Mouse (Mus musculus): Measurements from ENCODE around the gene Gcgr. TPM values are rescaled to one million over a fixed set of nuclear protein-coding genes. Genes with fewer than 3 reads are reported as not detected.

The Gcgr gene
- total RNA-seq, 1 experiment = 0.40 TPM

DNA sequence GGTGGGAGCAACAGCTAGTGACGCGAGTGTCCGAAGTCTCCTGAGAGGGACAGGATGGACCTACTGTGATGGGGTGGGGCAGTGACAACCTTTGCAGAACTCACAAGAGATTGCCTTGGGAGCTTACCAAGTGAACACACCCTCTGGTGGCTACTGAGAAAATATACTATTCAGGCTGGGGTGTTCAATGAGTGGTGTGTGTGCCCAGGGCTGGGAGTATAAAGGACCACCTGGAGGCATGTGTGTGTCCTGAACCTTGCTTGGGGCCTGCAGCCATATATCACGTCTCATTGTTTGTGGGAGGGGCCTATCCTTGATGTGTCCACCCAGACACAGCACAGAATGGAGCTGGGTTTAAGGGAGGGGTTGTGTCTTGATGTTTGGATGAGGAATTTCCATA, 42.0 kb upstream of the Gcgr start:
- Histone ChIP-seq H3K4me1 (ENCODE audit: control insufficient read depth in 2 of 2, insufficient read depth in 2 of 2, low read length in 2 of 2, poor library complexity in 1 of 2) (peaks cover 6 to 17% of the 10 kb centered on the region in 2 experiments; a peak in 2 of 4 replicates), H3K9ac (ENCODE audit: insufficient read depth, low read depth, low read length, poor library complexity, severe bottlenecking) (no peak overlapping the region), H3K4me3 (ENCODE audit: insufficient read depth in 1 of 2, low read depth in 1 of 2, low read length in 2 of 2, poor library complexity in 1 of 2, severe bottlenecking in 1 of 2) (no peak overlapping the region), H3K27ac (ENCODE audit: insufficient read depth, low read depth, low read length, poor library complexity, severe bottlenecking) (no peak overlapping the region), H3K9me3 (ENCODE audit: control insufficient read depth, insufficient read depth, low read depth, low read length) (no peaks in the 10 kb centered on the region), H3K36me3 (ENCODE audit: control insufficient read depth, insufficient read depth, low read length, poor library complexity, severe bottlenecking) (peaks cover 34% of the 10 kb centered on the region)
- no peak for TF ChIP-seq ZC3H11A (IDR thresholded peaks at IDR 0.05; ENCODE audit: borderline replicate concordance, low read depth, low read length)
- TF ChIP-seq MAFK (IDR thresholded peaks at IDR 0.05; ENCODE audit: insufficient read depth, low read depth, low read length) = no peak
- no peak for TF ChIP-seq HCFC1 (IDR thresholded peaks at IDR 0.05; ENCODE audit: borderline replicate concordance, insufficient read depth, low read length)
- no peak for TF ChIP-seq ZNF384 (IDR thresholded peaks at IDR 0.05; ENCODE audit: low read depth, low read length)
- no peak for TF ChIP-seq CHD2 (IDR thresholded peaks at IDR 0.05; ENCODE audit: low read depth, low read length)
- no peak for DNase-seq (ENCODE audit: low read depth, low spot score)
- in situ Hi-C loops (cut with MboI; ENCODE audit: low sequenced_read_pairs in 2 of 2, unreplicated experiment in 2 of 2) = no loop called here

DNA sequence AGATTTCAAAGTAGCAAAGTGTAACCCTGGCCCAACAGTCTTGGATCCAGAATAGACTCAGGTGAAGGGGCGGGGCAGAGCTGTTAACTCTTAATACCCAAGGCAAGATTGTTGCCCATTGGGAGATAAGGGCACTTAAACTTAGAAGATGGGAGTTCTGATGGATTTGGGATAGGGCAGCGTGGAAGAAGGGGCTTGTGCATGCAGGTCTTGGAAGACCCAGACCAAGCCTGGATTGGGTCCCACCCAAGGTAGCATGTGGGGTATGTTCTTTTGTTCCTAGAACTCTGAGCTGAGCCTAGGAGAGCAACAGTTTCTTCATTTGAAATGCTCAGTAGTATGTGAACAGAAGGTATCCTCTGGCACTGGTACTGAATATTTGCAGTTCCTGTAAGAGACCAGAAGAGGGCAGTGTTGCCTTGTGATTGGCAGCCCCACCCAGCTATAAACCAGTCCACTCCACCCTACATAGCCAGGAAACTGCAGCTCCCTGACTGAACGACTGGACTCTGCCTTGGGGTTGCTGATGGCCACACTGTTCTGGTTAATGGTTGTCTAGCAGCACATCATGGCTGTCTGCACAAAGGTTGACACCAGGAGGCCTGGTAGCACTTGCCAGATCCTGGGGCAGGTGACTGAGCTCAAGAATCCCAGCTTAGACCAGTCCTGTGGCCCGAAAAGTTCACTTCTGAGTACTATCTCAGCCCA, 41.3 kb upstream of the Gcgr start:
- Histone ChIP-seq H3K4me3 (ENCODE audit: insufficient read depth in 1 of 2, low read depth in 1 of 2, low read length in 2 of 2, poor library complexity in 1 of 2, severe bottlenecking in 1 of 2) (no peak overlapping the region), H3K27ac (ENCODE audit: insufficient read depth, low read depth, low read length, poor library complexity, severe bottlenecking) (no peak overlapping the region), H3K9me3 (ENCODE audit: control insufficient read depth, insufficient read depth, low read depth, low read length) (no peaks in the 10 kb centered on the region), H3K9ac (ENCODE audit: insufficient read depth, low read depth, low read length, poor library complexity, severe bottlenecking) (no peak overlapping the region), H3K36me3 (ENCODE audit: control insufficient read depth, insufficient read depth, low read length, poor library complexity, severe bottlenecking) (peaks cover 34% of the 10 kb centered on the region), H3K4me1 (ENCODE audit: control insufficient read depth in 2 of 2, insufficient read depth in 2 of 2, low read length in 2 of 2, poor library complexity in 1 of 2) (peaks cover 3 to 17% of the 10 kb centered on the region in 2 experiments; a peak in 1 of 4 replicates)
- TF ChIP-seq ZC3H11A (IDR thresholded peaks at IDR 0.05; ENCODE audit: borderline replicate concordance, low read depth, low read length) (peak; percentile 30; the same call in 1 of the 2 replicates), ZNF384 (IDR thresholded peaks at IDR 0.05; ENCODE audit: low read depth, low read length) (no peak), MAFK (IDR thresholded peaks at IDR 0.05; ENCODE audit: insufficient read depth, low read depth, low read length) (no peak)
- peak; percentile 66 for DNase-seq (ENCODE audit: low read depth, low spot score)
- in situ Hi-C loops (cut with MboI; ENCODE audit: low sequenced_read_pairs in 2 of 2, unreplicated experiment in 2 of 2) = no loop called here

- H3K27ac ChIP-seq (ENCODE audit: insufficient read depth, low read depth, low read length, poor library complexity, severe bottlenecking) = no peak overlapping the region; the same call in 1 of the 2 replicates
- H3K9me3 ChIP-seq (ENCODE audit: control insufficient read depth, insufficient read depth, low read depth, low read length) = no peaks in the 10 kb centered on the region
- DNase-seq (ENCODE audit: low read depth, low spot score) = no peak
- in situ Hi-C loops (cut with MboI; ENCODE audit: low sequenced_read_pairs in 2 of 2, unreplicated experiment in 2 of 2) = no loop called here
- no peak overlapping the region for H3K4me3 ChIP-seq (ENCODE audit: insufficient read depth in 1 of 2, low read depth in 1 of 2, low read length in 2 of 2, poor library complexity in 1 of 2, severe bottlenecking in 1 of 2)
- peaks cover 3 to 16% of the 10 kb centered on the region in 2 experiments; a peak in 1 of 4 replicates for H3K4me1 ChIP-seq (ENCODE audit: control insufficient read depth in 2 of 2, insufficient read depth in 2 of 2, low read length in 2 of 2, poor library complexity in 1 of 2)
- no peak for TF ChIP-seq HCFC1 (IDR thresholded peaks at IDR 0.05; ENCODE audit: borderline replicate concordance, insufficient read depth, low read length)
- peaks cover 44% of the 10 kb centered on the region for H3K36me3 ChIP-seq (ENCODE audit: control insufficient read depth, insufficient read depth, low read length, poor library complexity, severe bottlenecking)
- no peak overlapping the region for H3K9ac ChIP-seq (ENCODE audit: insufficient read depth, low read depth, low read length, poor library complexity, severe bottlenecking)
These were observed 40.0 kb upstream of the Gcgr start for GRCm38 (mm10) chr11:120490291-120491046.

GRCm38 (mm10) chr11:120491317-120492023, 39.0 kb upstream of the Gcgr start, which contains the start of gene Slc25a10:
Slc25a10 (plus strand) TSS chr11:120491840.
- H3K4me1 ChIP-seq (ENCODE audit: control insufficient read depth in 2 of 2, insufficient read depth in 2 of 2, low read length in 2 of 2, poor library complexity in 1 of 2) = peaks cover 3 to 12% of the 10 kb centered on the region in 2 experiments; a peak in 1 of 4 replicates
- DNase-seq (ENCODE audit: low read depth, low spot score) = peak; percentile 74
- H3K36me3 ChIP-seq (ENCODE audit: control insufficient read depth, insufficient read depth, low read length, poor library complexity, severe bottlenecking) = peaks cover 44% of the 10 kb centered on the region
- in situ Hi-C loops (cut with MboI; ENCODE audit: low sequenced_read_pairs in 2 of 2, unreplicated experiment in 2 of 2) = no loop called here
- peak within 1 kb of the TSS; percentile 72 for H3K9ac ChIP-seq (ENCODE audit: insufficient read depth, low read depth, low read length, poor library complexity, severe bottlenecking)
- TF ChIP-seq MAFK (IDR thresholded peaks at IDR 0.05; ENCODE audit: insufficient read depth, low read depth, low read length) = no peak
- TF ChIP-seq ZNF384 (IDR thresholded peaks at IDR 0.05; ENCODE audit: low read depth, low read length) = no peak
- TF ChIP-seq HCFC1 (IDR thresholded peaks at IDR 0.05; ENCODE audit: borderline replicate concordance, insufficient read depth, low read length) = no peak
- no peak for TF ChIP-seq ZC3H11A (IDR thresholded peaks at IDR 0.05; ENCODE audit: borderline replicate concordance, low read depth, low read length)
- TF ChIP-seq CHD2 (IDR thresholded peaks at IDR 0.05; ENCODE audit: low read depth, low read length) = no peak
- no peaks in the 10 kb centered on the region for H3K9me3 ChIP-seq (ENCODE audit: control insufficient read depth, insufficient read depth, low read depth, low read length)
- H3K4me3 ChIP-seq (ENCODE audit: insufficient read depth in 1 of 2, low read depth in 1 of 2, low read length in 2 of 2, poor library complexity in 1 of 2, severe bottlenecking in 1 of 2) = peak within 1 kb of the TSS; percentile 72 to 84
- peak within 1 kb of the TSS; percentile 22; the same call in 1 of the 2 replicates for H3K27ac ChIP-seq (ENCODE audit: insufficient read depth, low read depth, low read length, poor library complexity, severe bottlenecking)
